Mouse (Mus musculus): ENCODE results near the gene Rimklb. TPM values are rescaled to one million over a fixed set of nuclear protein-coding genes. Genes with fewer than 3 reads are reported as not detected.
A peak's percentile ranks its signal among the peaks of the same experiment; 100 is the strongest.
"Not testable (repeated sequence)": the region's sequence is repeated elsewhere in the genome, so short reads cannot be mapped to it uniquely, and the experiment has no call there.

The Rimklb gene
- polyA plus RNA-seq (2012; rRNA removed) = 0.15 and 0.27 TPM in 2 replicates

GRCm38 (mm10) chr6:122498661-122499060, at the start of gene Rimklb:
Gene Rimklb (minus strand): TSS chr6:122498761.
- TF ChIP-seq CTCF (conservative IDR thresholded peaks at IDR 0.05; ENCODE audit: insufficient read depth, insufficient read length, low read depth, low read length) = no peak
- no peak for TF ChIP-seq POLR2A (IDR thresholded peaks at IDR 0.05; ENCODE audit: low read depth, low read length)
- no peak for DNase-seq
- H3K27ac ChIP-seq (ENCODE audit: insufficient read depth, low read depth, low read length) = no peak within 1 kb of the TSS
- no peaks in the 10 kb centered on the region; the same call in 1 of the 2 replicates for H3K27me3 ChIP-seq (replicated peaks; ENCODE audit: control insufficient read depth, insufficient read depth, low read length)
- no peak within 1 kb of the TSS for H3K4me3 ChIP-seq (ENCODE audit: insufficient read depth, low read depth, low read length)
- WGBS = 73% methylated on average over 5 of the region's 5 CpGs
- no peaks in the 10 kb centered on the region for H3K36me3 ChIP-seq (ENCODE audit: control insufficient read depth, insufficient read depth, low read length)
- 0 out of 2 replicates have a peak, but pooled peaks cover 4% of the 10 kb centered on the region for H3K4me1 ChIP-seq (ENCODE audit: control insufficient read depth, insufficient read depth, low read length)

- TF ChIP-seq CTCF (conservative IDR thresholded peaks at IDR 0.05; ENCODE audit: insufficient read depth, insufficient read length, low read depth, low read length) = no peak
- TF ChIP-seq POLR2A (IDR thresholded peaks at IDR 0.05; ENCODE audit: low read depth, low read length) = no peak
- H3K27ac ChIP-seq (ENCODE audit: insufficient read depth, low read depth, low read length) = no peak overlapping the region
- no peak overlapping the region for H3K4me3 ChIP-seq (ENCODE audit: insufficient read depth, low read depth, low read length)
- DNase-seq = no peak
- WGBS = 67% methylated on average over 10 of the region's 10 CpGs
- H3K27me3 ChIP-seq (replicated peaks; ENCODE audit: control insufficient read depth, insufficient read depth, low read length) = no peaks in the 10 kb centered on the region
- no peaks in the 10 kb centered on the region for H3K4me1 ChIP-seq (ENCODE audit: control insufficient read depth, insufficient read depth, low read length)
- no peaks in the 10 kb centered on the region for H3K36me3 ChIP-seq (ENCODE audit: control insufficient read depth, insufficient read depth, low read length)
Measured at GRCm38 (mm10) chr6:122545948-122546347, 47.4 kb upstream of the Rimklb start.

GRCm38 (mm10) chr6:122545289-122545882, 46.8 kb upstream of the Rimklb start:
- peak; percentile 9 for DNase-seq
- no peak for TF ChIP-seq POLR2A (IDR thresholded peaks at IDR 0.05; ENCODE audit: low read depth, low read length)
- TF ChIP-seq CTCF (conservative IDR thresholded peaks at IDR 0.05; ENCODE audit: insufficient read depth, insufficient read length, low read depth, low read length) = no peak
- no peaks in the 10 kb centered on the region for H3K27me3 ChIP-seq (replicated peaks; ENCODE audit: control insufficient read depth, insufficient read depth, low read length)
- H3K27ac ChIP-seq (ENCODE audit: insufficient read depth, low read depth, low read length) = no peak overlapping the region
- no peaks in the 10 kb centered on the region for H3K4me1 ChIP-seq (ENCODE audit: control insufficient read depth, insufficient read depth, low read length)
- H3K36me3 ChIP-seq (ENCODE audit: control insufficient read depth, insufficient read depth, low read length) = no peaks in the 10 kb centered on the region
- WGBS = 61% methylated on average over 9 of the region's 9 CpGs
- no peak overlapping the region for H3K4me3 ChIP-seq (ENCODE audit: insufficient read depth, low read depth, low read length)

- no peak overlapping the region for H3K27ac ChIP-seq (ENCODE audit: insufficient read depth, low read depth, low read length)
- no peaks in the 10 kb centered on the region for H3K4me1 ChIP-seq (ENCODE audit: control insufficient read depth, insufficient read depth, low read length)
- H3K36me3 ChIP-seq (ENCODE audit: control insufficient read depth, insufficient read depth, low read length) = no peaks in the 10 kb centered on the region
- DNase-seq = no peak
- WGBS = 94% methylated on average over 1 of the region's 1 CpGs
- no peaks in the 10 kb centered on the region for H3K27me3 ChIP-seq (replicated peaks; ENCODE audit: control insufficient read depth, insufficient read depth, low read length)
- no peak overlapping the region for H3K4me3 ChIP-seq (ENCODE audit: insufficient read depth, low read depth, low read length)
- TF ChIP-seq POLR2A (IDR thresholded peaks at IDR 0.05; ENCODE audit: low read depth, low read length) = no peak
- TF ChIP-seq CTCF (conservative IDR thresholded peaks at IDR 0.05; ENCODE audit: insufficient read depth, insufficient read length, low read depth, low read length) = no peak
Measured at GRCm38 (mm10) chr6:122544672-122545071, 46.1 kb upstream of the Rimklb start.

GRCm38 (mm10) chr6:122543574-122543973, 45.0 kb upstream of the Rimklb start:
- no peaks in the 10 kb centered on the region for H3K27me3 ChIP-seq (replicated peaks; ENCODE audit: control insufficient read depth, insufficient read depth, low read length)
- TF ChIP-seq CTCF (conservative IDR thresholded peaks at IDR 0.05; ENCODE audit: insufficient read depth, insufficient read length, low read depth, low read length) (no peak), POLR2A (IDR thresholded peaks at IDR 0.05; ENCODE audit: low read depth, low read length) (no peak)
- H3K27ac ChIP-seq (ENCODE audit: insufficient read depth, low read depth, low read length) = no peak overlapping the region
- no peak overlapping the region for H3K4me3 ChIP-seq (ENCODE audit: insufficient read depth, low read depth, low read length)
- no peaks in the 10 kb centered on the region for H3K4me1 ChIP-seq (ENCODE audit: control insufficient read depth, insufficient read depth, low read length)
- DNase-seq = no peak
- no peaks in the 10 kb centered on the region for H3K36me3 ChIP-seq (ENCODE audit: control insufficient read depth, insufficient read depth, low read length)
- 87% methylated on average over 5 of the region's 5 CpGs for WGBS

GRCm38 (mm10) chr6:122542459-122542858, 43.9 kb upstream of the Rimklb start:
- H3K4me1 ChIP-seq (ENCODE audit: control insufficient read depth, insufficient read depth, low read length); DNase-seq; H3K27me3 ChIP-seq (replicated peaks; ENCODE audit: control insufficient read depth, insufficient read depth, low read length); H3K4me3 ChIP-seq (ENCODE audit: insufficient read depth, low read depth, low read length); H3K27ac ChIP-seq (ENCODE audit: insufficient read depth, low read depth, low read length); H3K36me3 ChIP-seq (ENCODE audit: control insufficient read depth, insufficient read depth, low read length): not testable (repeated sequence)
- 81% methylated on average over 5 of the region's 5 CpGs for WGBS

GRCm38 (mm10) chr6:122539564-122539963, 41.0 kb upstream of the Rimklb start:
- TF ChIP-seq CTCF (conservative IDR thresholded peaks at IDR 0.05; ENCODE audit: insufficient read depth, insufficient read length, low read depth, low read length) (no peak), POLR2A (IDR thresholded peaks at IDR 0.05; ENCODE audit: low read depth, low read length) (no peak)
- Histone ChIP-seq H3K36me3 (ENCODE audit: control insufficient read depth, insufficient read depth, low read length) (no peaks in the 10 kb centered on the region), H3K4me1 (ENCODE audit: control insufficient read depth, insufficient read depth, low read length) (no peaks in the 10 kb centered on the region), H3K27ac (ENCODE audit: insufficient read depth, low read depth, low read length) (no peak overlapping the region), H3K4me3 (ENCODE audit: insufficient read depth, low read depth, low read length) (no peak overlapping the region), H3K27me3 (replicated peaks; ENCODE audit: control insufficient read depth, insufficient read depth, low read length) (no peaks in the 10 kb centered on the region)
- DNase-seq = no peak
- WGBS = 90% methylated on average over 9 of the region's 9 CpGs
